Mouse (Mus musculus) hindbrain, embryonic 11.5 days (tissue): Measurements from ENCODE around the gene Clta. TPM values are rescaled to one million over a fixed set of nuclear protein-coding genes. Genes with fewer than 3 reads are reported as not detected.
A peak's percentile ranks its signal among the peaks of the same experiment; 100 is the strongest.

Source experiments
- ATAC-seq: fragments of 200-750 bp; cut with Nextera tagmentation; 2 replicates; pipeline ENCODE4 v1.8.0; 2017; ENCODE audit warnings: mild to moderate bottlenecking, moderate TSS enrichment, moderate library complexity; ENCODE audit not compliant: low FRiP score
- DNase-seq: peaks from one replicate; pipeline ENCODE4 v3.0.0-alpha.2; 2015; ENCODE audit warnings: low spot score
- H3K27ac ChIP-seq: fragments of 300-500 bp; sonication (generic); 2 replicates; pipeline ENCODE4 v1.5.1; 2014; ENCODE audit warnings: mild to moderate bottlenecking, low read depth, low read length
- H3K27me3 ChIP-seq: fragments of 300-500 bp; sonication (generic); 2 replicates; pipeline ENCODE4 v1.6.1; 2014; ENCODE audit warnings: mild to moderate bottlenecking, low read length, moderate library complexity, mixed read lengths; ENCODE audit not compliant: control insufficient read depth, insufficient read depth
- H3K36me3 ChIP-seq: fragments of 300-500 bp; sonication (generic); 2 replicates; pipeline ENCODE4 v1.6.1; 2014; ENCODE audit warnings: mild to moderate bottlenecking, low read length, moderate library complexity, mixed read lengths; ENCODE audit not compliant: control insufficient read depth, insufficient read depth
- H3K4me1 ChIP-seq: fragments of 300-500 bp; sonication (generic); replicated peaks from 2 replicates; pipeline ENCODE4 v1.6.1; 2014; ENCODE audit warnings: low read length, mixed read lengths; ENCODE audit not compliant: control insufficient read depth, insufficient read depth
- H3K4me2 ChIP-seq: fragments of 300-500 bp; sonication (generic); replicated peaks from 2 replicates; pipeline ENCODE4 v1.6.1; 2014; ENCODE audit warnings: mild to moderate bottlenecking, low read depth, low read length
- H3K4me3 ChIP-seq: fragments of 300-500 bp; sonication (generic); 2 replicates; pipeline ENCODE4 v1.5.1; 2014; ENCODE audit warnings: low read depth, low read length
- H3K9ac ChIP-seq: fragments of 300-500 bp; sonication (generic); 2 replicates; pipeline ENCODE4 v1.6.1; 2014; ENCODE audit warnings: low read depth, low read length
- H3K9me3 ChIP-seq: fragments of 300-500 bp; sonication (generic); 2 replicates; pipeline ENCODE4 v1.6.1; 2016; ENCODE audit warnings: low read length; ENCODE audit not compliant: control insufficient read depth
- WGBS: fragments of 180-500 bp; shearing (Covaris S2); extraction: QIAGEN DNeasy Blood & Tissue Kit; methylation state at CpG from one replicate; pipeline ENCODE4 v1.1.7; 2014; 5-methylcytosine and 5-hydroxymethylcytosine counted together
- polyA plus RNA-seq: library from polyadenylated mRNA; unstranded; fragments of >200 nt; fragmentation: Nextera tagmentation; extraction: Ambion mirVana; gene quantifications from 2 replicates; pipeline ENCODE4 v1.2.1, GENCODE M21; 2014

Clta gene
- polyA plus RNA-seq, 1 experiment from 2014 or later = 284 TPM

DNA sequence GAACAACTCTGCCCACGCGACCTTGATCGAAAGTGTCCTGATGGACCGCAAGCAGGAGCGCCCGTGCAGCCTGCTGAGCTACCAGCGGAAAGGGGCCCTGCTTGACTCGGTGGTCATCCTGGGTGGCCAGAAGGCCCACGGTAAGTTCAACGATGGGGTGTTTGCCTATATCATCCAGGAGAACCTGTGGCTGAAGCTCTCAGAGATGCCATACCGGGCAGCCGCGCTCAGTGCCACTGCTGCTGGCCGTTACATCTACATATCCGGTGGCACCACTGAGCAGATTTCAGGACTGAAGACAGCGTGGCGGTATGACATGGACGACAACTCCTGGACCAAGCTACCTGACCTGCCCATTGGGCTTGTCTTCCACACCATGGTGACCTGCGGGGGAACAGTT is 19.9 kb upstream of the Clta start:
- 95% methylated on average over 19 of the region's 19 CpGs for WGBS
- H3K9ac ChIP-seq = no peak overlapping the region
- H3K36me3 ChIP-seq = no peaks in the 10 kb centered on the region
- no peaks in the 10 kb centered on the region for H3K9me3 ChIP-seq
- no peaks in the 10 kb centered on the region for H3K27me3 ChIP-seq
- no peak overlapping the region for H3K4me3 ChIP-seq
- no peak for ATAC-seq
- no peak overlapping the region for H3K27ac ChIP-seq
- H3K4me2 ChIP-seq = no peak overlapping the region
- H3K4me1 ChIP-seq = peaks cover 4% of the 10 kb centered on the region
- no peak for DNase-seq

- no peak overlapping the region for H3K4me3 ChIP-seq
Observed at GRCm38 (mm10) chr4:43988976-43989375, 15.3 kb upstream of the Clta start.

GRCm38 (mm10) chr4:43993072-43993471 is 11.2 kb upstream of the Clta start:
- DNase-seq = no peak
- no peak for ATAC-seq
- Histone ChIP-seq H3K9ac (no peak overlapping the region), H3K36me3 (no peaks in the 10 kb centered on the region), H3K4me2 (no peak overlapping the region), H3K27ac (no peak overlapping the region), H3K9me3 (no peaks in the 10 kb centered on the region), H3K4me1 (no peaks in the 10 kb centered on the region), H3K27me3 (no peaks in the 10 kb centered on the region), H3K4me3 (no peak overlapping the region)
- 93% methylated on average over 11 of the region's 11 CpGs for WGBS

More at GRCm38 (mm10) chr4:43988976-43989375, 15.3 kb upstream of the Clta start:
- DNase-seq (no peak), ATAC-seq (no peak)
- no peaks in the 10 kb centered on the region for H3K27me3 ChIP-seq
- 86% methylated on average over 3 of the region's 3 CpGs for WGBS
- H3K4me2 ChIP-seq = no peak overlapping the region
- H3K27ac ChIP-seq = no peak overlapping the region
- H3K9ac ChIP-seq = no peak overlapping the region
- no peaks in the 10 kb centered on the region for H3K36me3 ChIP-seq
- no peaks in the 10 kb centered on the region for H3K9me3 ChIP-seq
- no peaks in the 10 kb centered on the region for H3K4me1 ChIP-seq

- no peak overlapping the region for H3K4me3 ChIP-seq
- no peak for DNase-seq
- 84% methylated on average over 2 of the region's 2 CpGs for WGBS
- no peaks in the 10 kb centered on the region for H3K9me3 ChIP-seq
- no peaks in the 10 kb centered on the region for H3K36me3 ChIP-seq
- H3K9ac ChIP-seq = no peak overlapping the region
- no peak overlapping the region for H3K27ac ChIP-seq
- H3K4me2 ChIP-seq = no peak overlapping the region
- no peak for ATAC-seq
- no peaks in the 10 kb centered on the region for H3K27me3 ChIP-seq
- H3K4me1 ChIP-seq = no peaks in the 10 kb centered on the region
Observed at GRCm38 (mm10) chr4:43994342-43994741, 9.9 kb upstream of the Clta start.

GRCm38 (mm10) chr4:44003622-44004021 is 630 bp upstream of the Clta start:
- Histone ChIP-seq H3K4me2 (no peak overlapping the region), H3K4me1 (no peaks in the 10 kb centered on the region)
- WGBS = 83% methylated on average over 6 of the region's 6 CpGs

DNA sequence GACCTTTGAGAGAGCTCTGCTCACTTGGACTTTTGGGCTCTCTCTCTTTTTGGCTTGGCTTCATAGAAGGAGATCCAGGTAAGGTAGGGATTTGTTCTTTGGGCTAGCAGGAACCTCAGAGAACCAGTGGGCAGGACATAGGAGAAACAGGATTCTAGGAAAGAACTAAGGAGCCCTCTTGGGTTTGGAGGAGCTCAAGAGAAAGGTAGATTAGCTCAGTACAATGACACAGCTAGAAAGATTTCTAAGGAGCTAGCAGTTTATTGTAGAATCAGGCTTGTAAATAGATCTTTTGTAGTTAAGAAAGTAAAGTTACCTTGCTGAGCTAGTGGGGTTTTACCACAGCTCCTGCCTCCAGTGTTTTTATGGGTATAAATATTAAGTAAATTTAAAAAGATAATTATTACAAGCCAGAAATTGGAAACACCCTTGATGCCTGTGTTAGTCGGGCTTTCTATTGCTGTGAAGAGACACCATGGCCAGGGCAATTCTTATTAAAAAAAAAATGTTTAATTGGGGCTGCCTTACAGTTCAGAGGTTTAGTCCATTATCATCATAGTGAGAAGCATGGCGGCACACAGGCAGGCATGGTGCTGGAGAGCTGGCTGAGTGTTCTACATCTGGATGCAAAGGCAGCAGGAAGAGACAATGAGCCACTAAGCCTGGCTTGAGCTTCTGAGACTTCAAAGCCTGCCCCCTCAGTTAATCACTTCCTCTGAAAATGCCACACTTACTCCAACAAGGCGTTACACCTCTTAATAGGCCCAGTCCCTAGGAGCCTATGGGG is 564 bp downstream of the Clta start:
- no peaks in the 10 kb centered on the region for H3K9me3 ChIP-seq
- WGBS = 67% methylated on average over 3 of the region's 3 CpGs
- no peak for ATAC-seq

More at GRCm38 (mm10) chr4:44003622-44004021, 630 bp upstream of the Clta start:
- Histone ChIP-seq H3K9ac (no peak overlapping the region), H3K9me3 (no peaks in the 10 kb centered on the region), H3K36me3 (no peaks in the 10 kb centered on the region), H3K27me3 (no peaks in the 10 kb centered on the region), H3K27ac (no peak overlapping the region), H3K4me3 (no peak overlapping the region)
- ATAC-seq (no peak), DNase-seq (no peak)

DNA sequence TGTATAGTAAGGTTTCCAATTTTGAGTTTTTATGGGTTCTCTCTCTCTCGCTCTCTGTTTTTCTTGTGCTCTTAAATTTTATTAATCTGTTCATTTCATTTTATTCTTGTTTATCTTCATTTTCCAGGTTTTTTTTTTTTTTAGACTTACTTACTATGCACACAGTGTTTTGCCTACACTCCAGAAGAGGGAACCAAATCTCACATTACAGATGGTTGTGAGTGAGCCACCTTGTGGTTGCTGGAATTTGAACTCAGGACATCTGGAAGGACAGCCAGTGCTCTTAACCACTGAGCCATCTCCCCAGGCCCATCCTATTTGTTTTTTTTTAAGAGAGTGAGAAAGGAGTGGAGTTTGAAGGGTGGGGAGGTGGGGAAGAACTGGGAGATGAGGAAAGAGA is 5.9 kb downstream of the Clta start:
- no peak for ATAC-seq
- no peak overlapping the region for H3K4me3 ChIP-seq
- WGBS = 94% methylated on average over 1 of the region's 1 CpGs

More for the DNA sequence above, 564 bp downstream of the Clta start:
- no peaks in the 10 kb centered on the region for H3K36me3 ChIP-seq
- no peaks in the 10 kb centered on the region for H3K4me1 ChIP-seq
- H3K9ac ChIP-seq = no peak overlapping the region
- no peak for DNase-seq
- no peaks in the 10 kb centered on the region for H3K27me3 ChIP-seq
- H3K4me2 ChIP-seq = no peak overlapping the region
- H3K27ac ChIP-seq = no peak overlapping the region
- H3K4me3 ChIP-seq = no peak overlapping the region

DNA sequence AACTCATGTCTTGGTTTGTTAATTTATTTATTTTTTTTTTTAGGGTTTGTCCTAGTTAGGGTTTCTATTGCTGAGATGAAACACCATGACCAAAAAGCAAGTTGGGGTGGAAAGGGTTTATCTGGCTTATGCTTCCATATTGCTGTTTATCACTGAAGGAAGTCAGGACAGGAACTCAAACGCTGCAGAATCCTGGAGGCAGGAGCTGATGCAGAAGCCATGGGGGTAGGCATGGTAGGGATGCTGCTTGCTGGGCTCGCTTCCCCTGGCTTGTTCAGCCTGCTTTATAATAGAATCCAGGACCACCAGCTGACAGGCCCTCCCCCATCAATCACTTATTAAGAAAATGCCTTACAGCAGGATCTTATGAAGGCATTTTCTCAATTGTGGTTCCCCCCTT is 6.6 kb downstream of the Clta start:
- H3K9me3 ChIP-seq = no peaks in the 10 kb centered on the region
- ATAC-seq (no peak), DNase-seq (no peak)
- no peaks in the 10 kb centered on the region for H3K36me3 ChIP-seq
- no peak overlapping the region for H3K4me2 ChIP-seq
- WGBS = 45% methylated on average over 2 of the region's 2 CpGs
- no peak overlapping the region for H3K4me3 ChIP-seq
- no peak overlapping the region for H3K9ac ChIP-seq
- no peaks in the 10 kb centered on the region; the same call in 1 of the 2 replicates for H3K4me1 ChIP-seq
- H3K27me3 ChIP-seq = no peaks in the 10 kb centered on the region
- no peak overlapping the region for H3K27ac ChIP-seq

More for the DNA sequence above, 5.9 kb downstream of the Clta start:
- Histone ChIP-seq H3K9me3 (no peaks in the 10 kb centered on the region), H3K4me2 (no peak overlapping the region), H3K9ac (no peak overlapping the region), H3K4me1 (no peaks in the 10 kb centered on the region; the same call in 1 of the 2 replicates), H3K27ac (no peak overlapping the region), H3K27me3 (no peaks in the 10 kb centered on the region), H3K36me3 (no peaks in the 10 kb centered on the region)
- DNase-seq = no peak

DNA sequence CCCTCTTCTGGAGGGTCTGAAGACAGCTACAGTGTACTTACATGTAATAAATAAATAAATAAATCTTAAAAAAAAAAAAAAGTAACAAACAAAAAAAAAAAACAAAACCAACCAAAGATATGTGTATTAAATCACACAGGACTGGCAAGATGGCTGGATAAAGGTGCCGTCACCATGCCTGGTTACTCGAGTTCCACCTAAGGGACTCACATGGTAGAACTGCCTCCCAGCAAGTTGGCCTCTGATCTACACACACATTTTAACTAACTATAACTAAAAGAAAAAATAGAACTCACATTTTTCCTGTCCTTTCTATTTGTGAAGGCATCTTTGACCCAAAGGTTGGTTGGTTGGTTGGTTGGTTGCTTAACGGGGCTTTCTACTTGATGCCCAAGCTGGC is 7.5 kb downstream of the Clta start:
- Histone ChIP-seq H3K4me2 (peak overlapping the region; percentile 95), H3K36me3 (no peaks in the 10 kb centered on the region), H3K4me1 (no peaks in the 10 kb centered on the region; the same call in 1 of the 2 replicates), H3K9ac (peak overlapping the region; percentile 94), H3K27me3 (no peaks in the 10 kb centered on the region), H3K9me3 (no peaks in the 10 kb centered on the region), H3K27ac (no peak overlapping the region), H3K4me3 (peak overlapping the region; percentile 98)
- no peak for ATAC-seq
- peak; percentile 7 for DNase-seq
- WGBS = 84% methylated on average over 3 of the region's 3 CpGs
